Mouse (Mus musculus) embryonic fibroblast, embryonic 13.5 days (primary cell): ENCODE data around the gene Gmeb2.

ENCODE experiments used
- CTCF ChIP-seq: IDR thresholded peaks from 2 replicates; pipeline ENCODE4 v1.5.1; 2011; ENCODE audit warnings: mild to moderate bottlenecking, control low read depth, low read length, moderate library complexity, borderline replicate concordance; ENCODE audit not compliant: insufficient read depth
- POLR2A ChIP-seq: IDR thresholded peaks from 2 replicates; pipeline ENCODE4 v1.6.1; 2011; ENCODE audit warnings: low read depth, mild to moderate bottlenecking, control low read depth, low read length, moderate library complexity

DNA sequence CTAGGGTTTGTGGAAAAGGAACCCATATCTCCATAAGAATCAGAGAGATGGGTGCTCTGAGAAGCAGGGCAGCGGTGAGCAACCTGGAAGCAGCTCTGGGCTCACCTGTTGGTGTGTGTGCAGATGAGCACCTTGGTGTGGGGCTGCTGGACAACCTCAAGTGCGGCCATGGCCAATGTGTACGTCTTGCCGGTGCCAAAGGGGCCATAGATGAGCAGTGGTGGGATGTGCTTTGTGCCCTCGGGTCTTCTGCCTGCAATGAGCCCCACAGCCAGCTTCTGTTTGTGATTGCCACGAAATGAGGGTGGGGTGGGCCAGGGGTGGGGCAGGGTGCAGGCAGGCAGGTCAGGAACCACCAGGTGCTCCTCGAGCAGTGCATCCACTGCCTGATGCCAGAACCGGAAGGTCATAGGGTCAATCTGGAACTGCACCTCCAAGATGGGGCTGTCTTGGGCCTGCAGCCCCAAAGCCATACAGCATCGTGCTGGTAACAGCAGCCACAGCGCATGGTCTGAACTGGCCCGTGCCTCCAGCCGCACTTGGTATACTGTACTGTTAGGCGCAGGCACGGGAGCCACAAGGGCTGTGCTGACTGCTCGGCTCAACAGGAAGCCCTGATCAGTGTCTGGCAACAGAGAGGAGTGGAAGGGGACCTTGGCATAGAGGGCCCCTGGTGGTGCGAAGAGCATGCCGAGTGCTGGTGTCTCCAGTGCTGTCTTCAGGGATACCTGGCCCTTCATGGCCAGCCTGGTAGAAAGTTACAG lies 50.4 kb downstream of the Gmeb2 start:
- TF ChIP-seq CTCF = no peak
- TF ChIP-seq POLR2A = no peak
